Mouse (Mus musculus): ENCODE results near the gene Thbs3. TPM values are rescaled to one million over a fixed set of nuclear protein-coding genes. Genes with fewer than 3 reads are reported as not detected.

Gene Thbs3
- 10 to 100 TPM; 30.5 to 30.7 TPM for total RNA-seq (2021)
- long read RNA-seq, partial matches to known transcripts, result 2 of 9 reads
- long read RNA-seq, other reads (novel, unspliced or antisense), result 6 of 9 reads

DNA sequence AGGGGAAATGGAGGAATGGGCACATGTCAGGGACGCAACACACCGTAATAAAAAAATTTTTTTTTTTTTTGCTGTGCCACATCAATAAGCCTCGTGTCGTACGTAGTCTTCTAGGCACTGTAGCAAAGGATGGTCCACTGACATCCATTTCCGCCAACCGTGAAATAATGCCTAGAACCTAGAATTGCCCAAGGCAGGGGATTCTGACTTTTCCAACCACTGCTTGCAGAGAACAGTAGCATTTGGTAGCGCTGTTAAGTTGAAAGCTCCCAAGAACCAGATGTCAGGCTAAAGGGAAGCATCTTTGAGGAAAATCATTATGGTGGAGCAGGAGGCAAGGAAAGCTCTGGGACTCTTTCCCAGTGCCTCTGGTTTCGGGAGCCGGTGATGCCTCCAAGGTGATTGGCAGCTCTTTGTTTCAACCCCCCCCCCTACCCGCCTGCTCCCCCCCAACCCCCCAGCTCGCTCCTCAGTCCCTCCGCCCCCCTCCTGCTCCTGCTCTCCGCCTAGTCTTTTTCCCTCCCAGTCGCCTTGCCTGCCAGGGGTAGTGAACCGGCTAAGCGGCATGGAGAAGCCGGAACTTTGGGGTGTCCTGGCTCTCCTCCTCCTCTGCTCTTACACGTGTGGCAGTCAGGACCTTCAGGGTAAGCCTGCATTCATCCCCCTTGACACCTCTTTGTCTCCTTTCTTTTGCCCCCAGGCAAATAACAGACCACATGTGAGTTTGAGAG, at the start of gene Thbs3:
TSS of gene Thbs3 (plus strand) at position 500 of the 731 bp plus-strand sequence.
- peak in 1 of 2 experiments; percentile 36 for DNase-seq (ENCODE audit: low spot score in 2 of 2)

DNA sequence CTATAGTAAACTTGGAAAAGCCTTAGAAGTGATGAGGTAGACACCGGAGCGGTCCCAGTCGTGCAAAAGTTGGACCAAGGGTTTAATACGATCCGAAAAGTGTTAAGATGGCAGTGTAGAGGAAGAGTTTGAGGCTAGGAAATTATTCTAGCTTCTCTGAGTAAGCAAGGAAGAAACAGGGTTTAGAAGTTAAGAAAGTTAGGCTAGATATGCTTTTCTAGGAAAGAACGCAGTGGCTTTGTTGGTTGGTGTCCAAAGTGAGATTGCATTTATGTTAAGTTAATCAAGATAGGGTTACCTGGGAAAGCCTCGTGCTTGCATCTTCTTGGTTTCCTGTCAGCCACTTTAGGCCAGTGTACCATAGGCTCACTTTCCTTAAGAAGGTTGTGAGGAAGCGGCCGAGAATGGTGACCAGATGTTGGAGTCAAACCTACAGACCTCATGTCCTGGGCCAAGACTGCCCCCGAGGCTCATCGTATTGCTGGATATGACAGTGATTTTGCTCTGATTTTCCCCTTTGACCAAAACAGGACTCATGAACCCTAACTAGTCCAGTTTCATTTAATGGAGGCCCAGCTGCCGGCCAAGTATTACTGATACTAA, 49.6 kb upstream of the Thbs3 start:
- DNase-seq (ENCODE audit: low spot score in 2 of 2), result no peak

DNA sequence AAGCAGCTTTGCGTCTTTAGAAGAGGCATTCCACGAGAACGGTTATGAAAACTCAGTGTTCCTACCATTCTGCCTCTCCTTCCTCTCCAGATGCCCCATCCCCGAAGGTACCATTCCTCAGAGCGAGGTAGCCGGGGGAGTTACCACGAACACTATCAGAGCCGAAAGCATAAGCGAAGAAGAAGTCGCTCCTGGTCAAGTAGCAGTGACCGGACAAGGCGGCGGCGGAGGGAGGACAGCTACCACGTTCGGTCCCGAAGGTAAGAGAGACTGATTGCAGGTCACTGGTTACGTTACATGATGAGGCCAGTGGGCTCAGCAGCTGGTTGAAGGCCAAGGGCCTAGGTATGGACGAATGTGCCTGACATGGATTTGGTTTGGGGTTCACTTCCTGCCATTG, 48.0 kb upstream of the Thbs3 start:
- DNase-seq (ENCODE audit: low spot score in 2 of 2), result no peak

DNA sequence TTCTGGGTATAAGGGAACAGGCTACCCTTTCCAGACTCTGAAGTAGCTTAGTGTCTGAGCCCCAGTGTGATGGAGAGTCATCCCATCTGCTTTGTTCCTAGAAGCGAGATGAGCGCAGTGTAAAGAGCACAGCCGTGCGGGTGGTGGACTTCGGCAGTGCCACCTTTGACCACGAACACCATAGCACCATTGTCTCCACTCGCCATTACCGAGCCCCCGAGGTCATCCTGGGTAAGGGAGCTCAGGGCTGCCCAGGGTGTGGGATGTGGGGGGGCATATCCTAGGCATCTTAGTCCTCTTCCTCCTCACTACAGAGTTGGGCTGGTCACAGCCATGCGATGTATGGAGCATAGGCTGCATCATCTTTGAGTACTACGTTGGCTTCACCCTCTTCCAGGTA, 40.1 kb upstream of the Thbs3 start:
- DNase-seq (ENCODE audit: low spot score in 2 of 2), result no peak

DNA sequence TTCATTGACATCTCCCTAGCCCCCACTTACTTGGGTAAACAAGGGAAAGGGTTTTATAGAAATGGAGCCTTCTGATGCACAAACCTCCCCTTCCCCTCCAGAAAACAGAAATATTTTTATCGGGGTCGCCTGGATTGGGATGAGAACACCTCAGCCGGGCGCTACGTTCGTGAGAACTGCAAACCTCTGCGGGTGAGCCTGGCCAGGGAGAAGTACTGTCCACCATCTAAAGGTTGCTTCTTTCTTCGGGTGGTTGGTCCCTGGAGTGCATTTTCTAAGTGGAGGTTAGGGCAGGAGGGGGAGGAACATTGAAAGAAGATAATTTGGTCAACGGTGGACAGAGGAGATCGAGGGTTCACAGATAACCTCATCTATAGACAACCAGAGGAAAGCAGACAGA, 39.4 kb upstream of the Thbs3 start:
- DNase-seq (ENCODE audit: low spot score in 2 of 2), result no peak

DNA sequence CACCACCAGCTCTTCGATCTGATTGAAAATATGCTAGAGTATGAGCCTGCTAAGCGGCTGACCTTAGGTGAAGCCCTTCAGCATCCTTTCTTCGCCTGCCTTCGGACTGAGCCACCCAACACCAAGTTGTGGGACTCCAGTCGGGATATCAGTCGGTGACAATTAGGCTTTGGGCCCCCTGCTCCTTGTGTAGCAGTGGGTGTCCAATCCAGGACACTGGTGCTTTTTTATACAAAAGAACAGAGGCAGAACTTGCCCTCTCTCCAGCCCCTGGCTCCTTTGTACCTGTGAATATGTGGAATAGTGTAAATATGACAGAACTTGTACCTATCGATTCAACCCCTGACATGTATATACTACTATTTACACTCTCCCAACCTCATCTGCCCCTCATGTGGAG, 38.6 kb upstream of the Thbs3 start:
- no peak for DNase-seq (ENCODE audit: low spot score in 2 of 2)

DNA sequence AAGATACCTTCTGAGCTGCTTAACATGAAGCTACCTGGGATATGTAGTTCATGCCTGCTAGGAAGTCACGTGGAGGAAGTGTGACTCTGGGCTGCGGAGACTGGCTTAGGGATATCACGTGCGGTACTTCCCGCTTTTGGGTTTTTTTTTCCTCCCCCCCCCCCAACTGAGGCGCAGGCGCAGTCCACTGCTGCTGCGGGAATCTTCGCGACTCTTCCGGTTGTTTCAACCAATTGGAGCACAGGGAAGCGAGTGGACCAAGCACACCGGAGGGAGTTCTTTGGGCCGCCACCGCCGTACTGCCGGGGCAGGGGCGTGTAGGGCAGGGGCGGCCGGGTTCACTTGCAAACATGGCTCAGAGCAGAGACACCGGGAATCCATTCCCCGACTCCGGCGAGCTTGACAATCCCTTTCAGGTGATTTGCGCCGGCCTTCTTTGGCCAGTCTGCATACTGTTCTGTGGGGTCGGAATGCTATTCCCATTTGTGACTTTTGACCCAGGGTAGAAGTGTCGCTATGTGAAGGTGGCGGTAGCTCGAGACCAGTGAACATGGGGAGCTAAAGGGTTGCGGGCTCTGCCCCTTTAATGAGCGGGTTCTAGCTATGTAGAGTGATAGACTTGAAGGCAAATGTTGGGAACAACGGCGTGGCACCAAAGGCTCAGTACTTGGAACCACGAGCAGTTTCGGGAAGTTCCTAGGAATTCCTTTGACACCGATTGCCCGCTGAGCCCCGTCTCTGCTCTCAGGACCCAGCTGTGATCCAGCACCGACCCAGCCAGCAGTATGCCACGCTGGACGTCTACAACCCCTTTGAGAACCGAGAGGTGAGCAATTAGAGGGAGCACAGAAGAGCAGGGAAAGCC, 37.5 kb upstream of the Thbs3 start, which contains the start of gene Scamp3:
TSS of gene Scamp3 (plus strand) at position 232 of the 865 bp plus-strand sequence.
- peak; percentile 80 to 94 for DNase-seq (ENCODE audit: low spot score in 2 of 2)

DNA sequence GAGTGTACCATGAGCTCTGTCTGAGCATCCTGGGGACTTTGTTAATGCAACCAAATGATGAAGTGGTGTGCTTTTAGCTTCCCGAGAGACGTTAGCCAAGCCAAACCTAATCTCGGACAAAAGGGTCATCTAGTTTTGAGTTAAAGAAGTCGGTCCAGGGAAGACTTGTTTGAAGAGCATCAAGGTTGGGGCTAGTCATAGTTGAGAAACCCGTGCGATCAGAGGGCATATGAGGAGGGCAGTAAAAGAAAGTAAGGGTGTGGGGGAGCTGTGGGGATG, 36.9 kb upstream of the Thbs3 start:
- DNase-seq (ENCODE audit: low spot score in 2 of 2), result no peak

DNA sequence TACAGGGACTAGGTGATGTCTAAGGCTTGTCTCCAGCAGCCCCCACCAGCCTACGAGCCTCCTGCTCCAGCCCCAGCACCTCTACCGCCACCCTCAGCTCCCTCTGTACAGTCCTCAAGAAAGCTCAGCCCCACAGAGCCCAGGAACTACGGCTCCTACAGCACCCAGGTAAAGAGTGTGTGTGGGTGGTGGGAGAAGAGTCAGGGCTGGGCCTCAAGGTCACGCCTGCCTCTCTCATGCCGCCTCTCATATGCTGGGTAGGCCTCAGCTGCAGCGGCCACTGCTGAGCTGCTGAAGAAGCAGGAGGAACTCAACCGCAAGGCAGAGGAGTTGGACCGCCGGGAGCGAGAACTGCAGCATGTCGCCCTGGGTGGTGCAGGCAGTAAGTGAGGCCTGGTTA, 35.9 kb upstream of the Thbs3 start:
- no peak for DNase-seq (ENCODE audit: low spot score in 2 of 2)

DNA sequence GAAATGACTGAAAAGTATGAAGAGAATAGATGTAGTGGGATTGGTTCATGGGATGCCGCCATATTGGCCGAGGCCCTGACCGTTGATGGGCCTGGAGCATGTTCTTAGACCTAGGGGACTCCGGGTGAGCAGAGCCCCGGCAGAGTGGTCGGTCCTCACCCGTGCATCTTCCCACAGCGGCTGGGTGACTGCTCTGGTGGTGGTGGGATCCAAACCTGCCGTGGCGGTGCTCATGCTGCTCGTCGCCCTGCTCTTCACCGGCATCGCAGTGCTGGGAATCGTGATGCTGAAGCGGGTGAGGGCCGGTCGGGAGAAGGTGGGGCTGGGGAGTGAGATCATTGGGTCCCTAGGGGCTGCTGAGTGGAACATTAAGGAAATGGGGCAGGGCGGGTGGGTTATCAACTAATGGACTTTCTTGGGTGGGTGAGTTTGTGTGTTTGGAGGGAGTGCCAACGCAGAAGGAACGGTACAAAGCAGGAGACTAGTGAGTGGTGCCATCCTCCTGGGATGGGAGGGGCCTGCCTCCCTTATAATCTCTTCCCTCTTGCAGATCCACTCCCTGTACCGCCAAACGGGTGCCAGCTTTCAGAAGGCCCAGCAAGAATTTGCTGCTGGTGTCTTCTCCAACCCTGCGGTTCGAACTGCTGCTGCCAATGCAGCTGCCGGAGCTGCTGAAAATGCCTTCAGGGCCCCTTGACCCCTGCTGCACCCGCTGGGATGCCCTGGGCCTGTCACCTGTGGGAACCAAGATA, 33.1 kb upstream of the Thbs3 start:
- no peak for DNase-seq (ENCODE audit: low spot score in 2 of 2)

DNA sequence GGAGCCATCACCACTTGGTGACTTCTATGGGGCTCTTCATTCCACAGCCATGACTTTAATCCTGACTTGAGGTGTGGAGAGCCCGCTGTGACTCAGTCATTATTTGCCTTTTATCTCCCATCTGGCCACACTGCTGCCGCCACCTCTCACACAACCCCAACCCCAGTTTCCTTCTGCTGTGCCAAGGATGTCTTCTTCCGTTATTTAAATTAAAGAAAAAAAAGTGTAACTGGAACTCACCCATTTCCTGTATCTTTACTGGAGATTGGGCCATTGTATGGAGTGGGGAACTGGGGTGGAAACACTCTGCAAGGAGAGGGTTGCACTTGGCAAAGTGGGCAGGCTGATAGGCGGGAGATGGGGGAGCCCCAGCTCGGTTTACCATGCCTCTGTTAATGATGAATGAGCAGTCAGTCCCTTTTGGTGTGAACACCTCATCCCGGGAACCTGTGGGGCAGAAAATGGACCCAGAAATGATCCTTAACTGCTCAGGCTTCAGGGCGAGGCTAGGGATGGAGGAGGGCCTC, 32.4 kb upstream of the Thbs3 start:
- no peak for DNase-seq (ENCODE audit: low spot score in 2 of 2)

DNA sequence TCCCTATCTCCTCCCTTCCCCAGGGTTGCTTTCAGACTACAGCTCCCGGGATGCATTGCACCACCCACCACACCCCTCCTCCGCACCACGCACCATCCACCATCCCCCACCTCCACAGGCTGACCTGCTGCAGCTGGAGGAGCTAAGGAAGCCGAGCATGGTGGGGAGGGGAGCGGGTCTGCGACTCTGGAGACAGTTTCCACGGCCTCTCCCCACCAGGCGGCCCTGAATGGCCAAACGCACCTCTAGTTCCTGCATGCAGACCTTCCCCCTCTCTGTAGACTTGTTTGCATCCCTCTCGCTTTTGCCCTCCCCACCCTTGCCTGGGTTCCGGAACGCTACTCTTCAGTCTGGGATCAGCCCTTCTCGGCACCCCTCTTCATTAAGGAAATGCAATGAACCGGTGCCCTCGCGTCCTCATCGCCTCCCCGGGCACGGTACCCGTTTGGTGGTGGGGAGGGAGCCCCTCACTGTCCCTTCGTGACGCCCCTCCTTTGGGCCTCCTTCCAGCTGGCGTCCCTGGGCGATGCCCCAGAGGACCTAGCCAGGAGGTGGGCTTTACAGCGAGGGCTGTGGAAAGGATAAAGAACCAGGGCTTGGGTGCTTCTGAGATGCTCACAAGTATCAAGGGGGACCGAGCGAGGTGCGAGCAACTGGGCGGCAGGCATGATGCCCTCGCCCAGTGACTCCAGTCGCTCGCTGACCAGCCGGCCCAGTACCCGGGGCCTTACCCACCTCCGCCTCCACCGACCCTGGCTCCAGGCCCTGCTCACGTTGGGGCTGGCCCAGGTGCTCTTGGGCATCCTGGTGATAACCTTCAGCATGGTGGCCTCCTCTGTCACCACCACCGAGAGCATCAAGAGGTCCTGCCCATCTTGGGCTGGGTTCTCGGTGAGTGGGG, 31.7 kb upstream of the Thbs3 start, which contains the start of gene Fam189b:
TSS of gene Fam189b (plus strand) at position 86 of the 901 bp plus-strand sequence.
- peak; percentile 94 to 95 for DNase-seq (ENCODE audit: low spot score in 2 of 2)

DNA sequence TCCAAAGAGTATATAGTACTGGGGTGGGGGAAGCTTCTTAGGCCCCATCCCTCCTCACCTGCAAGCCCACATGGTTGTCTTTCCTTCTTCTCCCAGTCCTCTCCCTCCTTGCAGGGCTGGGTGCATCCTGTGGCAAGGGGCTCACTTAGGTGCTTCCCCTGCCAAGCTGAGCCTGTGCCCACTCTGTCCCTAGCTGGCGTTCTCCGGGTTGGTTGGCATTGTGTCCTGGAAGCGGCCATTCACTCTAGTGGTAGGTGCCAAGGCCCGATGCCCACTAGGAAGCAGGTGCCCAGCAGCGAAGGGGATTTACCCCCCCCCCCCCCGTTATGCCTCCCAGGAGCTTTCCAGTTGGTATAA, 31.0 kb upstream of the Thbs3 start:
- no peak for DNase-seq (ENCODE audit: low spot score in 2 of 2)

DNA sequence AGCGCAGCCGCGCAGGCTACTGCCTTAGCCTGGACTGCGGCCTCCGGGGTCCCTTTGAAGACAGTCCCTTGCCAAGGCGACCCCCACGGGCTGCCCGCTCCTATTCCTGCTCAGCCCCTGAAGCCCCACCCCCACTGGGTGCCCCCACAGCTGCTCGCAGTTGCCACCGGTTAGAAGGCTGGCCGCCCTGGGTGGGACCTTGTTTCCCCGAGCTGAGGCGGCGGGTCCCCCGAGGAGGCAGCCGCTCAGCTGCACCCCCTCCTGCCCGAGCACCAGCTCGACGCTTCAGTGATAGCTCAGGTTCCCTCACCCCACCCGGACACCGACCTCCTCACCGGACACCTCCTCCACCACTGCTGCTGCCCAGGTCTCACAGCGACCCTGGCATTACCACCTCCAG, 27.8 kb upstream of the Thbs3 start:
- DNase-seq (ENCODE audit: low spot score in 2 of 2), result no peak

DNA sequence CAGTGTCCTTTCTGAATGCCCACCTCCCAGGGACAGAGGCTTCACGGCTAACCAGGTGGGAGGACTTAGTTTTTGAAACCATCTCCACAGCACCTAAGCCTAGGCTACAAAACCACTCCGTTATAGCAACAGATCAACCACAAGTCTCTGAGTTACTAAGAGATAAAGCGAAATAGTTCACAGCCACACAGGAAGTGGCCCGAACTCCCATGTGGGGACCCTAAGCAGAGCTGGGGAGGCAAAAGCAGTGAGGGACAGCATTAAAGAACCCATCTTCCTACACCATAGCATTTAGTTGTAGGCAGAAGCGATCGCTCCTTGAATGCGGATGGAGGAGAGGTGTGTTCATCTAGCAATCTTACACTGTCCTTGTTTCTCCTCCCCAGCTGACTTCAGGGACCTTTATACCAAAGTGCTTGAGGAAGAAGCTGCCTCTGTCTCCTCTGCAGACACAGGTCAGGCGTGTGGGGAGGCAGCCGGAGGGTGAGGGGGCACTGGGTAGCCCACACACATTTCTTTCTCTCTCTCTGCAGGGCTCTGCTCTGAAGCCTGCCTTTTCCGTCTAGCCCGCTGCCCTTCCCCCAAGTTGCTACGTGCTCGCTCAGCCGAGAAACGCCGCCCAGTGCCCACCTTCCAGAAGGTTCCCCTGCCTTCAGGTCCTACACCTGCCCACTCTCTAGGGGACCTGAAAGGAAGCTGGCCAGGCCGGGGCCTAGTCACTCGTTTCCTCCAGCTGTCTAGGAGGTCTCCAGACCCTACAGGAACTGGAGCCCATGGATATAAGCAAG, 27.1 kb upstream of the Thbs3 start:
- DNase-seq (ENCODE audit: low spot score in 2 of 2), result no peak

DNA sequence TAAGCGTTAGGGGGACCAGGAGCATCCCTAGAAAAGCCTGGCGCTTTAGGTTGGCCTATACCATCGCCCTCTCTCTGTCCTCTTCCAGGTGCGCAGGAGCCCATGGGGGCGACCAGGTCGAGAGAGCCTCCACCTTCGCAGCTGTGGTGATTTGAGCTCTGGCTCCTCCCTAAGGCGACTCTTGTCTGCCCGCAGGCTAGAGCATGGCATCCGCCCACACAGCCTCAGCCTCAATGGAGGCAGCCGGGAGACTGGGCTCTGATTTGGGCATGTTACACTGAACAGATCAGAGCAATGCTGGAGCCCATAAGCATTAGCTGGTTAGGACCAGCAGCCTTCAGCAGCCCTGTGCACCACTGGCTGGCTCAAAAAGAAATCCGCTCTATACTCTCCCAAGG, 26.5 kb upstream of the Thbs3 start:
- no peak for DNase-seq (ENCODE audit: low spot score in 2 of 2)

DNA sequence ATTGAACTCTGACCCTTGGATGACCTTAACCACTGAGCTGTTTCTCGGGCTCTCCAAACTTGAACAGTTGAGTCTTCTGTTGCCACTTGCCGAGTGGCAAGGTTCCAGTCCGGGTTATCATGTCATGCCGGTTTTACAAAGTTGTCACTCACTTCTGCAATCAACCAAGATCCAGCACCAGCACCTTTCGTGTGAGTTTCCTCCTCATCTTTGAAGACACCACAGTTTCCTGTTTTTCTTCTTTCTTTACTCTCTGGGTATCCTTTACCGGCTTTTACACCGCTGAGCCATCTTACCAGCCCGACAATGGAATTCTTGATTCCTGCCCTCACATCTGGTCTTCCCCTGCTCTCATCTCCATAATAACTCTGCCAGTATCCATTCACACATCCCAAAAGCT, 24.5 kb upstream of the Thbs3 start:
- no peak for DNase-seq (ENCODE audit: low spot score in 2 of 2)

DNA sequence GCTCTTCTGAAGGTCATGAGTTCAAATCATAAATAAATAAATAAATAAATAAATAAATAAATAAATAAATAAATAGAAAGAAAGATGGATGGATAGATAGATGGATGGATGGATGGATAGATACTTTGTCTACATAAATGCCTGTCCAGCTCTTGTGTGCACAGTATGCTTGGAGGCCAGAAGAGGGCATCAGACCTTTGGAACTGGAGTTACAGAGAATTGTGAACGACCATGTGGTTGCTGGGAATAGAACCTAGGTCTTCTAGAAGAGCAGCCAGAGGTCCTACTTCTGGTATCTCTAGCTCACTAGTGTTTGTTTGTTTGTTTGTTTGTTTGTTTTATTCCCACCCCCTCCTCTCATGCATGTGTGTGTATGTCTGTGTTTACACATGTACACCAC, 21.6 kb upstream of the Thbs3 start:
- DNase-seq (ENCODE audit: low spot score in 2 of 2), result no peak

DNA sequence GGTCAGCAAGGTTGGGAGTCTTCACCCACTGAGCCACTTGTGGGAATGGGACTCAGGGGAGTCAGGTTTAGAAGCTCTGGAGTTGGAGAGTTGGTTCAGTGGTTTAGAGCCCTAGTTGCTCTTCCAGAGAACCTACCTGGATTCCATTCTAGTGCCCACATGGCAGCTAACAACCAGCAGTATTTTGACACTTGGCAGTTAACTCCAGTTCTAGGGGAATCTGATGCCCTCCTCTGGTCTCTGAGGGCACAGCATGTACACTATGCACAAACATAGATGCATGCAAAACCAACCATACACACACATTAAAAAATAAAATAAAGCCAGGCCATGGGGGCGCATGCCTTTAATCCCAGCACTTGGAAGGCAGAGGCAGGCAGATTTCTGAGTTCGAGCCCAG, 21.1 kb upstream of the Thbs3 start:
- no peak for DNase-seq (ENCODE audit: low spot score in 2 of 2)
